Mouse (Mus musculus) heart, postnatal 0 days (tissue): ENCODE results near the gene Ephb4.

Source experiments
- CTCF ChIP-seq: IDR thresholded peaks from 2 replicates; pipeline ENCODE4 v1.5.1; 2016; ENCODE audit warnings: antibody characterized with exemption, control low read depth, low read depth
- EP300 ChIP-seq: IDR thresholded peaks from 2 replicates; pipeline ENCODE4 v1.6.1; 2016; ENCODE audit warnings: antibody characterized with exemption, low read depth

DNA sequence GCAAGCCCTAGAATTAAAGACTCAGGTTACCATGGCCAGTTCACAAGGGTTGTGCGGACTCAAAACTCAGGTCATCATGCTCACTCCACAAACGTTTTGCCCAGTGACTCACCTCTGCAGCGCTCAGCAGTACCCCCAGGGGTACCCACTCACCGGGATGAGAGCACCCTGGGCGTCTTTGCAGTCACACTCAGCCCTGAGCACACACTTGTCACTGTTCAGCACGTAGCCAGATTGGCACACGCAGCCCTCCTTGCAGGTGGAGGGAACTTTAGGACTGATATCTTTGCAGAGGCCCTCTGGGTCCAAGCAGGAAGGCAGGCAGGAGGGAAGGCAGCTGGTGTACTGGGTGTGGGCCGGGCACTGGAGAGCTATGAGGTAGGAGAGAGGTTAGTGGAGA lies 61.3 kb downstream of the Ephb4 start:
- TF ChIP-seq CTCF (no peak), EP300 (no peak)
